Mouse (Mus musculus) midbrain, postnatal 0 days (tissue): ENCODE results near the gene Srgap2. TPM values are rescaled to one million over a fixed set of nuclear protein-coding genes. Genes with fewer than 3 reads are reported as not detected.

Experiments used
- ATAC-seq: fragments of 200-750 bp; cut with Nextera tagmentation; 2 replicates; pipeline ENCODE4 v1.8.0; 2017; ENCODE audit warnings: moderate number of reproducible peaks, mild to moderate bottlenecking, moderate TSS enrichment, moderate library complexity; ENCODE audit not compliant: low FRiP score
- DNase-seq: peaks from one replicate; pipeline ENCODE4 v3.0.0-alpha.2; 2015; ENCODE audit warnings: low spot score
- H3K27ac ChIP-seq: fragments of 300-500 bp; sonication (generic); 2 replicates; pipeline ENCODE4 v1.5.1; 2014; ENCODE audit warnings: low read depth, mild to moderate bottlenecking, low read length, mixed read lengths
- H3K27me3 ChIP-seq: fragments of 300-500 bp; sonication (generic); 2 replicates; pipeline ENCODE4 v1.6.1; 2014; ENCODE audit warnings: low read length, control low read depth, mixed read lengths; ENCODE audit not compliant: insufficient read depth
- H3K36me3 ChIP-seq: fragments of 300-500 bp; sonication (generic); 2 replicates; pipeline ENCODE4 v1.6.1; 2014; ENCODE audit warnings: low read length, control low read depth, mixed read lengths; ENCODE audit not compliant: insufficient read depth
- H3K4me1 ChIP-seq: fragments of 300-500 bp; sonication (generic); 2 replicates; pipeline ENCODE4 v1.6.1; 2014; ENCODE audit warnings: mild to moderate bottlenecking, control low read depth, antibody characterized with exemption, low read length, mixed read lengths; ENCODE audit not compliant: insufficient read depth
- H3K4me2 ChIP-seq: fragments of 300-500 bp; sonication (generic); 2 replicates; pipeline ENCODE4 v1.6.1; 2014; ENCODE audit warnings: low read depth, mild to moderate bottlenecking, low read length, mixed read lengths; ENCODE audit not compliant: poor library complexity, severe bottlenecking
- H3K4me3 ChIP-seq: fragments of 300-500 bp; sonication (generic); 2 replicates; pipeline ENCODE4 v1.5.1; 2014; ENCODE audit warnings: low read depth, mild to moderate bottlenecking, low read length, moderate library complexity
- H3K9ac ChIP-seq: fragments of 300-500 bp; sonication (generic); replicated peaks from 2 replicates; pipeline ENCODE4 v1.6.1; 2014; ENCODE audit warnings: mild to moderate bottlenecking, low read length, moderate library complexity, mixed read lengths; ENCODE audit not compliant: poor library complexity, severe bottlenecking
- H3K9me3 ChIP-seq: fragments of 300-500 bp; sonication (generic); 2 replicates; pipeline ENCODE4 v1.6.1; 2016; ENCODE audit warnings: low read length, control low read depth
- CTCF ChIP-seq: IDR thresholded peaks from 2 replicates; pipeline ENCODE4 v1.5.1; 2016; ENCODE audit warnings: antibody characterized with exemption, mild to moderate bottlenecking
- WGBS: fragments of 180-500 bp; shearing (Covaris S2); extraction: QIAGEN DNeasy Blood & Tissue Kit; methylation state at CpG from one replicate; pipeline ENCODE4 v1.1.7; 2014; 5-methylcytosine and 5-hydroxymethylcytosine counted together
- polyA plus RNA-seq: library from polyadenylated mRNA; unstranded; fragments of >200 nt; fragmentation: Nextera tagmentation; extraction: Ambion mirVana; gene quantifications from 2 replicates; pipeline ENCODE4 v1.2.1, GENCODE M21; 2015
- total RNA-seq: library from RNA; depleted of rRNA; stranded (reverse); fragments of >200 nt; gene quantifications from 2 replicates; pipeline ENCODE4 v1.2.3, GENCODE M21; 2014

Srgap2 gene
- total and polyA plus RNA-seq, 2 experiments from 2014 or later = 26.9 to 76.1 TPM

- Histone ChIP-seq H3K27me3 (no peaks in the 10 kb centered on the region), H3K4me1 (no peaks in the 10 kb centered on the region), H3K4me3 (no peak overlapping the region), H3K4me2 (no peak overlapping the region), H3K9me3 (no peaks in the 10 kb centered on the region), H3K9ac (no peak overlapping the region), H3K36me3 (peaks cover 15% of the 10 kb centered on the region; the same call in 1 of the 2 replicates), H3K27ac (no peak overlapping the region)
- DNase-seq = no peak
- ATAC-seq = no peak
- TF ChIP-seq CTCF = no peak
- 75% methylated on average over 1 of the region's 1 CpGs for WGBS
Measured at GRCm38 (mm10) chr1:131357213-131357612, 169.9 kb downstream of the Srgap2 start.

GRCm38 (mm10) chr1:131351436-131351835 is 175.7 kb downstream of the Srgap2 start:
- WGBS = 25% methylated on average over 2 of the region's 2 CpGs
- no peak overlapping the region for H3K4me3 ChIP-seq
- no peak for TF ChIP-seq CTCF

GRCm38 (mm10) chr1:131349993-131350510 is 177.1 kb downstream of the Srgap2 start:
- Histone ChIP-seq H3K4me3 (no peak overlapping the region), H3K4me2 (no peak overlapping the region), H3K4me1 (no peaks in the 10 kb centered on the region), H3K9me3 (no peaks in the 10 kb centered on the region), H3K36me3 (peaks cover 15% of the 10 kb centered on the region), H3K27ac (no peak overlapping the region), H3K27me3 (no peaks in the 10 kb centered on the region), H3K9ac (no peak overlapping the region)
- no peak for TF ChIP-seq CTCF
- ATAC-seq (no peak), DNase-seq (no peak)
- WGBS = 41% methylated on average over 1 of the region's 1 CpGs

More at GRCm38 (mm10) chr1:131351436-131351835, 175.7 kb downstream of the Srgap2 start:
- ATAC-seq = peak; percentile 84
- Histone ChIP-seq H3K9ac (no peak overlapping the region), H3K4me2 (no peak overlapping the region), H3K27me3 (no peaks in the 10 kb centered on the region), H3K9me3 (no peaks in the 10 kb centered on the region), H3K36me3 (peaks cover 20% of the 10 kb centered on the region), H3K27ac (0 out of 2 replicates have a peak overlapping the region, but pooled peaks have one; percentile 4), H3K4me1 (no peaks in the 10 kb centered on the region)
- DNase-seq = peak; percentile 90

GRCm38 (mm10) chr1:131347708-131348107 is 179.4 kb downstream of the Srgap2 start:
- Histone ChIP-seq H3K4me3 (no peak overlapping the region), H3K4me1 (no peaks in the 10 kb centered on the region), H3K36me3 (peaks cover 20% of the 10 kb centered on the region), H3K9ac (no peak overlapping the region), H3K4me2 (no peak overlapping the region), H3K27ac (no peak overlapping the region), H3K9me3 (no peaks in the 10 kb centered on the region), H3K27me3 (no peaks in the 10 kb centered on the region)
- ATAC-seq = no peak
- TF ChIP-seq CTCF = no peak
- DNase-seq = no peak
- 87% methylated on average over 2 of the region's 2 CpGs for WGBS

- H3K9me3 ChIP-seq = no peaks in the 10 kb centered on the region
- 64% methylated on average over 1 of the region's 1 CpGs for WGBS
- no peaks in the 10 kb centered on the region for H3K27me3 ChIP-seq
- no peaks in the 10 kb centered on the region for H3K4me1 ChIP-seq
- H3K36me3 ChIP-seq = peaks cover 23% of the 10 kb centered on the region
- H3K27ac ChIP-seq = no peak overlapping the region
- H3K4me2 ChIP-seq = no peak overlapping the region
- H3K4me3 ChIP-seq = no peak overlapping the region
- TF ChIP-seq CTCF = no peak
- H3K9ac ChIP-seq = no peak overlapping the region
- DNase-seq = no peak
- ATAC-seq = no peak
Measured at GRCm38 (mm10) chr1:131346916-131347555, 180.1 kb downstream of the Srgap2 start.
